Mouse (Mus musculus) erythroblast, embryonic 14.5 days (primary cell): Measurements from ENCODE around the gene Dclre1c.

Experiments used
- GATA1 ChIP-seq: IDR thresholded peaks from 2 replicates; pipeline ENCODE4 v1.6.1; 2012; ENCODE audit warnings: low read length, inconsistent platforms, mixed read lengths
- TAL1 ChIP-seq: IDR thresholded peaks from 3 replicates; pipeline ENCODE4 v1.6.1; 2012; ENCODE audit warnings: low read length, inconsistent platforms, mixed read lengths

DNA sequence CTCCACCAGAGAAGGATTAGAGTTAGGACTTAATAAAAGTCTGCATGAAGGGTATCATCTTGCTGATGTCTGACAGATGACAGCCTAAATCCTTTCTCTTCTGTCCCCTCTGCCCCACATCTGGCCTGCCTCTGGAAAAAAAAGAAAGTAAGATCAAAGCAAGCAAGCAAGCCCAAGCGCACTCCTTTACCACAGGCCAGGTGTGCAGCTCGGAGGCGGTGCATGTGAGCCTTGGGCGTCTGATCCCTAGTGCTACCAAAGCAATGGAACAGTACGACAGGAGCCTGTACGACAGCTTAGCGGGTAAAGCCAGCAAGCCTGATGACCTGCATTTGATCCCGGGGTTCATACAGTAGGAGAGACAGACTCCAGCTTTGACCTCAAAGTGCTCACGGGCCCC is 7.0 kb downstream of the Dclre1c start:
- TF ChIP-seq GATA1 (no peak), TAL1 (no peak)
